Mouse (Mus musculus): Measurements from ENCODE around the gene Tfeb. TPM values are rescaled to one million over a fixed set of nuclear protein-coding genes. Genes with fewer than 3 reads are reported as not detected.
A peak's percentile ranks its signal among the peaks of the same experiment; 100 is the strongest.

Gene Tfeb
- polyA plus RNA-seq, 1 experiment = 3.2 TPM

DNA sequence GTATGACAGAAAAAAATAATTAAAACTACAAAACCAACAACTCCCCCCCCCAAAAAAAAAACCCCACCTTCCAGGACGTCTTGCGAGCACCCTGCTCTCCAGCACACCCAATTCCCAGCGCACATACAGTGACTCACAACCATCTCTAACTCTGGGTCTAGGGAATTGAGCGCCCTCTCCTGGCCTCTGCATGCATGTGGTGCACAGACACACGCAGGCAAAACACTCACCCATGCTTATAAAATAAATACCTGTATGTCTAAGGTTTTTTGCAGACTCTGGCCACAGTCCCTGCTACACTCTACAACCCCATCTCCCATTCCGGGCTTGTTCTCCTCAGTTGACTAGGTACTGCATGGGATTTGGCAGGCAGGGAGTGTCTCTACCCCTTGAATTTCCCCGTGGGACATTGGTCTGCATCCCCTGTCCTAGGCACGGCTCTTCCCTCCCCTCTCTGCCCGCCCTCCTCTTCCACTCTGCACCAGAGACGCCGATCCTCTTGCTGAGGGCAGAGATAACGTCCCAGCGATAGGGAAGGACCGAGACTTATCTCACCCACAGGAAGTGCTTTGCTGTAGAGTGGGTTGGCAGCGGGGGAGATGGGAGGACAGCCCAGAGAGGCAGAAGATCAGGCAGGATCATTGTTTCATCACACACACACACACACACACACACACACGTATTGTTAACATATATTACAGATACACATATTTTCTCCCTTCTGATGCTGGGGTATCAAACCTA, 6.3 kb downstream of the Tfeb start:
- TF ChIP-seq CTCF (IDR thresholded peaks at IDR 0.05; ENCODE audit: borderline replicate concordance, extremely low read depth, insufficient read depth, insufficient read length) (peak; percentile 44; the same call in 1 of the 2 replicates), POLR2A (IDR thresholded peaks at IDR 0.05; ENCODE audit: borderline replicate concordance, extremely low read depth, insufficient read depth, insufficient read length, poor library complexity, severe bottlenecking) (no peak)
- no peak for DNase-seq (ENCODE audit: low read depth)

DNA sequence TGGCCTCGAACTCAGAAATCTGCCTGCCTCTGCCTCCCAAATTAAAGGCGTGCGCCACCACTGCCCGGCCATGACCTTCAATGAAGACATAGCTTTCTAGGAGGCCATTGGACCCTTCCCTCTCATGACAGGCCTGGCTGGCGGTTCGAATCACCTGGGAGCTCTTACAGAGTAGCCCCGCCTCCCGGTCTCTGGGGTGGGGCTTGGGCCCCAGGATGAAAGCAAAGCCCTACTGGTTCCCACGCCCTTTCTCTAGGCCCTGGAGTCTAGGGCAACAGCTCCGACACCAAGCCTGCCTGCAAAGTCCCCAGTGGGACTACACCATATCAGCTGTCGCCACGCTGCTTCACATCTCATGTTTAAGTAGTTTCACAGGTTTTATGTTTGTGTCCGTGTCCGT, 7.3 kb downstream of the Tfeb start:
- TF ChIP-seq CTCF (IDR thresholded peaks at IDR 0.05; ENCODE audit: borderline replicate concordance, extremely low read depth, insufficient read depth, insufficient read length) = no peak
- no peak for TF ChIP-seq POLR2A (IDR thresholded peaks at IDR 0.05; ENCODE audit: borderline replicate concordance, extremely low read depth, insufficient read depth, insufficient read length, poor library complexity, severe bottlenecking)
- DNase-seq (ENCODE audit: low read depth) = no peak

DNA sequence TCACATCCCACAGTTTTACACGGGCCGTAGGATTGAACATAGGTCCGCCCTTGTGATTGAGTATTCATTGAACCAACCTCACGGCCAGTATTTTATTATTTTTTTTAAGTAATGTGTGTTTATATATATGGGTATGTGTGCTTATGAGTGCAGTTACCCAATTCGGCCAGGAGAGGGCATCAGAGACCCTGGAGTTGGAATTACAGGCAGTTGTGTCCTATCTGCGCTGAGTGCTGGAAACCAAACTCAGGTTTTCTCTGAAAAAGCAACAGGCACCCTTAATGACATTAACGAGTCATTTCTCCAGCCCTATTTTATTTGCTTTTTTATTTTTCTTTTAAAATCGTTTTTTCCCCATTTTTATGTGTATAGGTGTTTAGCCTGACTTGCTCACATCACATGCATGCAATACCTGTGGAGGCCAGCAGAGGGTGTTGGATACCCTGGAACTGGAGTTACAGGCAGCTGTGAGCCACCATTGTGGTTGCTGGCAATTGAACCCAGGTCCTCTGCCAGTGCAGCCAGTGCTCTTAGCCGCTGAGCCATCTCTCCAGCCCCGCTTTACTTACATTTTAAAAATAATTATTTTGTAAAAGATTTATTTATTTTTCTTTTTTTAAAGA, 8.0 kb downstream of the Tfeb start:
- TF ChIP-seq CTCF (IDR thresholded peaks at IDR 0.05; ENCODE audit: borderline replicate concordance, extremely low read depth, insufficient read depth, insufficient read length) = peak; percentile 29; the same call in 1 of the 2 replicates
- TF ChIP-seq POLR2A (IDR thresholded peaks at IDR 0.05; ENCODE audit: borderline replicate concordance, extremely low read depth, insufficient read depth, insufficient read length, poor library complexity, severe bottlenecking) = no peak
- no peak for DNase-seq (ENCODE audit: low read depth)

DNA sequence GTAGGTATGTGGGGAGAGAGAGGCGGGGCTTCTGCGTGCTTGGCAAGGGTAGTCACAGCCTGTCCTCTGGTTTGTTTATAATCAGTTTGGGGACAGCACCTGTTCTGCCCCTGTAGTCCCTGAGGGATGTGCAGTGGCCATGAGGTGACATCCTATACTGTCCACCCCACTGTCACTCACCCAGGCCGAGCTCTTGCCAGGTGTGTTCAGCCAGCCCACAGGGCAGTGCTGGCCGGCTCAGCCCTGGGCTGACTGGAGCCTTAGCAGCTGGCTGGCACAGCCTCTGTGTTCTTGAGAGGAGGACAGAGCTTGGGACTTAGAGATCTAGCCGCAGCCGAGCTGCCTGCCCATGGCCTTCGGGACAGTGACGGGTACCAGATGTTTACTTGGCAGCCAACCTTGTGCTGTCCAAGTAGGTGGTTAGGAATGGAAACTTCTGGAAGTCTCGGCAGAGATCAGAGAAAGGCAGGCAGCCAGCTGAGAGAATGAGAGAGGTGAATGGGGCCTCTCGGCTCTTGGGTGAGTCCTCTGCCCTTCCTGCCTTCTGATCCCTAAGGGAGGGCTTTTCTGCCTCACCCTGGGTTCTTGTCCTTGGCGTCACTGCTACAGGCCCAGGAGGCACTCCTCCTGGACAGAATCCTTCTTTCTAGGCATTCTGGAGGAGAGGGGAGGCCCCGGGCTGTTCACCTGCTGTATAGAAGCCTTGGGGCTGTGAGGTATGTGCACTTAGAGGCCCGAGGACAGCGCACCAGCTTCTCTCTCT, 12.1 kb downstream of the Tfeb start:
- no peak for DNase-seq (ENCODE audit: low read depth)
- no peak for TF ChIP-seq CTCF (IDR thresholded peaks at IDR 0.05; ENCODE audit: borderline replicate concordance, extremely low read depth, insufficient read depth, insufficient read length)
- TF ChIP-seq POLR2A (IDR thresholded peaks at IDR 0.05; ENCODE audit: borderline replicate concordance, extremely low read depth, insufficient read depth, insufficient read length, poor library complexity, severe bottlenecking) = no peak

DNA sequence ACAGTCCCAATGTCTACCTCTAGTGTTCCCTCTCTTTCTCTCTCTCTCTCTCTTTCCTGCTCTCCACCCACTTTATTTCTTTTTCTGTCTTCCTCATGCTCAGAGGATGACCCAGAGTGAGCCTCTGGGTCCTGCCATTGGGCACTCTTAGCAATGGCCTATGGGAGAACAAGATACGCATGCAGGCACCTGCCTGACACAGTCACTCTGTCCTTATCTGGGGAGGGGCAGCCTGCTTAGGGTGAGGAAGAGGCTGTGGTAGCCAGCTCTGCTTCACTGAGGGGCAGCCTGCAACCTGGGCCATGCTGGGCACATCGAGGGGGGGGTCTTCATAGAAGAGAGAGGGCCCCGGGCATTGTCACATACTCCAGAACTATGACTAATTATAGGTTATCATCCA, 12.8 kb downstream of the Tfeb start:
- DNase-seq (ENCODE audit: low read depth) = no peak
- no peak for TF ChIP-seq POLR2A (IDR thresholded peaks at IDR 0.05; ENCODE audit: borderline replicate concordance, extremely low read depth, insufficient read depth, insufficient read length, poor library complexity, severe bottlenecking)
- no peak for TF ChIP-seq CTCF (IDR thresholded peaks at IDR 0.05; ENCODE audit: borderline replicate concordance, extremely low read depth, insufficient read depth, insufficient read length)

DNA sequence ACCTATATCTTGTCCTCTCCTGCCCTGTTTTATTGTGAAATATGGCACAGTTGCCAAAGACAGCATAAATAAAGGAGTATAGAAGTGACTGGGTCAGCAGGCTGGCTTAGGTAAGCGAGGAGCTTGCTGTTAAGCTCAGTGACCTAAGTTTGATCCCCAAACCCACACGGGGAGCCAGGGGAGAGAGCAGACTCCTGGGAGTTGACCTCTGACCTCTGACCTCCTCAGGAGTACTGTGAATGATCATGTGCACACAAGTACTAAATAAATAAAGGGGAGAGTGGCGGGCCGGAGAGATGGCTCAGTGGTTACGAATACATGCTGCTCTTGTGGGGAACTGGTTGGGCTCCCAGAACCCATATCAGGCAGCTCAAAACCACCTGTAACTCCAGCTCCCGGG, 13.3 kb downstream of the Tfeb start:
- TF ChIP-seq CTCF (IDR thresholded peaks at IDR 0.05; ENCODE audit: borderline replicate concordance, extremely low read depth, insufficient read depth, insufficient read length) = no peak
- no peak for TF ChIP-seq POLR2A (IDR thresholded peaks at IDR 0.05; ENCODE audit: borderline replicate concordance, extremely low read depth, insufficient read depth, insufficient read length, poor library complexity, severe bottlenecking)
- no peak for DNase-seq (ENCODE audit: low read depth)

DNA sequence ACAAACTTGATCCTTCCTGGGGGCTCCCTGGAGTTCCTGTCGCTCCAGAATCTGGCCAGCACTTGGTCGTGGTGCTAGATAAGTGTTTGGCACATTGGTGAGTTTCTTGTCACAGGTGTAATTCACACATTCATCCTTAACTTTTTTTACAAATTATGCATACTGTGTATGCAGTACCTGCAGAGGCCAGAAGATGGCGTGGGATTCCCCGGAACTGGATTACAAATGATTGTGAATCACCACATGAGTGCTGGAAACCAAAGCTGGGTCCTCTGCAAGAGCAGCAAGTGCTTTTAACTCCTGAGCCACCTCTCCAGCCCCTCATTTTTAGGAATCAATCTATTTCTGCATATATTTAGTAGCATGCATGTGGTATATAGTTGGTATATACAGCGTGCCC, 15.0 kb downstream of the Tfeb start:
- TF ChIP-seq CTCF (IDR thresholded peaks at IDR 0.05; ENCODE audit: borderline replicate concordance, extremely low read depth, insufficient read depth, insufficient read length) (peak; percentile 12; the same call in 1 of the 2 replicates), POLR2A (IDR thresholded peaks at IDR 0.05; ENCODE audit: borderline replicate concordance, extremely low read depth, insufficient read depth, insufficient read length, poor library complexity, severe bottlenecking) (no peak)
- DNase-seq (ENCODE audit: low read depth) = no peak

DNA sequence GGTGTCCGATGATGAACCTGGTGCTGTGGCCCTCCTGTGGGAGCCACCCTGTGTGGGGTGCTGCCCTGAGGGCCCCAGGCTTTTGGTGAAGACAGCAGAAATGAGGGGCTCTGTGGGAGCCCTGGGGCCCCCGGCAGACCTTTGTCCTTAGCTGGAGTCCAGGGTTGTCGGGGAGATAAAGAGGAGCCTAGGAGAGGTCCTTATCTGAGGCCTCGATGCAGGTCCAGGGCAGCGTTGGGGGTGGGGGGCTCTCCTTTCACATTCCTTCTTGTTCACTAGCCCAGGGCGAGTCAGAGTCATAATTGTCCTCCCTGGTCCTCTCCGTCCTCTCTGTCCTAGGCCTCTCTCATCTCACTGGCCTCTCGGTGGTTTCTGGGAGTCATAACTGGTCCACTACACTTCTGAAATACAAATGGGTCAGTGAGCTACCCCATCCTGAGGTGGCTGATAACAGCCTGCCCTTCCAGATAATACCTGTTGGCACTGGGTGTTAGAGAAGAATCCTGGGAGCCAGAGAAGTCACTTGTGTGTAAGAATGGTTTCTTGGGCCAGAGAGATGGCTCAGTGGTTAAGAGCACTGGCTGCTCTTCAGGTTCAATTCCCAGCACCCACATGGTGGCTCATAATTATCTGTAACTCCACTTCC, 16.4 kb downstream of the Tfeb start:
- no peak for DNase-seq (ENCODE audit: low read depth)
- TF ChIP-seq CTCF (IDR thresholded peaks at IDR 0.05; ENCODE audit: borderline replicate concordance, extremely low read depth, insufficient read depth, insufficient read length) (no peak), POLR2A (IDR thresholded peaks at IDR 0.05; ENCODE audit: borderline replicate concordance, extremely low read depth, insufficient read depth, insufficient read length, poor library complexity, severe bottlenecking) (no peak)

DNA sequence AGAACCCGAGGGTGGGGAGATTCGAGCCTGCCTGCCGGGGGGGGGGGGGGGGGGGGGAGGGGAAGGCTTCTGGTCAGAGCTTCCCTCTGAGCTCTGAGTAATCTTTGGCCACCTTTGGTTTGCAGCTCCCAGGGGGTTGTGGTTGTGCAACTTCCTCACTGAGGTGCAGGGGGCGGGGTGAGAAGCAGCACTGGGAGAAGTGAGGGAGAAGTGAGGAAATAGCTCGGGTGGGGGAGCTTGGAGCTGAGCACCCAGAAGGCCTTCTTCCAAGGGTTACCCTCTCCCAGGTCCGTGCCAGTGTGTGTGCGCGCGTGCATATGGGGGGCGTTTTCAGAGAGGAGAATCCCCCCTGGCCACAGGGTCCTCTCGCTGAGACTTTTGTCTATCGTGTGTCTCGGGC, 17.4 kb downstream of the Tfeb start:
- TF ChIP-seq POLR2A (IDR thresholded peaks at IDR 0.05; ENCODE audit: borderline replicate concordance, extremely low read depth, insufficient read depth, insufficient read length, poor library complexity, severe bottlenecking) (no peak), CTCF (IDR thresholded peaks at IDR 0.05; ENCODE audit: borderline replicate concordance, extremely low read depth, insufficient read depth, insufficient read length) (no peak)
- no peak for DNase-seq (ENCODE audit: low read depth)

DNA sequence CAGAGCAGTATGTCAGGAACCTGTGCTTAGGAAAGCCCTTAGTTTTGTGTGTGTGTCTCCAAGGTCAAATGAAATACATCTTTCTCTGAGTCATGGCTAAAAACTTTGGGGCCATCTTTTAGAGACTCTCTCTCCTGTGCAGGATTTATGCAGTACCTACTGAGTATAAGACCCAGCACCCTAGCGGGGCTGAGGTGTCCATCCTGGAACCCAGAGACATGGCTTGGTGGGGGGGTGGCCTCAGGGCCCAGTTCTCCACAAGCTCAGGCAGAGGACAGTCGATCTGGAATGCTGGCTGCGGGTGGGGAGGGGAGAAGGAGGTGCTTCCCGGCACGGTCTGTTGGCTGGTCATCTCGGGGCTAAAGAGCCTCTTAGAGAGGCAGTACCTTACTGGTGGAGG, 19.5 kb downstream of the Tfeb start:
- DNase-seq (ENCODE audit: low read depth) = no peak
- TF ChIP-seq CTCF (IDR thresholded peaks at IDR 0.05; ENCODE audit: borderline replicate concordance, extremely low read depth, insufficient read depth, insufficient read length) (no peak), POLR2A (IDR thresholded peaks at IDR 0.05; ENCODE audit: borderline replicate concordance, extremely low read depth, insufficient read depth, insufficient read length, poor library complexity, severe bottlenecking) (no peak)

DNA sequence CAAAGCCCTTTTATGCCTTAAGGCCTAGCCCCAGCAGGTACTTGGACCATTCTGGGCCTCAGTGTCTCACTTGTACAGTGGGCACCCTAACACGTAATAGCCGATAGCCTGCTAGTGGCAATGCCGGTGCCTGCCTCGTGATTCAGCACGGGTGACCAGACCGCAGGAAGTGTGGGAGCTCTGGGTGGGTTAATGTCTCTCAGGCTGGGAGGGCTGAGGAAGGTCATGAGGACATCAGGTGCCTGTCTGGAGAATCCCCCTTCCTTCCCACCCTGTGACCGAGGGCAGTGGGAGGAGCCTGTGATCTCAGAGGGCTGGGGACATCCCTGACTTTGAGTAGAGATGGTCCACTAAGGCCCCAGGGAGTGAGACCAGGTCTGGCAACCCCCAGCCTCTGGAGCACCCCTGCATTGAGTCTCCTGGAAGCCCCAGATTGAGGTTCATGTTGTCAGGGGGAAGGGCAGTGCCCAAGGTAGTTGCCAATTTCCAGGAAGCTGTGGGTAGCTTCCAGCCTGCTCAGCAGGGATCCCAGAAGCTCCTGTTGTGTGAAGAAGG, 20.3 kb downstream of the Tfeb start:
- no peak for DNase-seq (ENCODE audit: low read depth)
- TF ChIP-seq CTCF (IDR thresholded peaks at IDR 0.05; ENCODE audit: borderline replicate concordance, extremely low read depth, insufficient read depth, insufficient read length) = no peak
- no peak for TF ChIP-seq POLR2A (IDR thresholded peaks at IDR 0.05; ENCODE audit: borderline replicate concordance, extremely low read depth, insufficient read depth, insufficient read length, poor library complexity, severe bottlenecking)
